In genomic region chr14:100352961-100353452, GRCm38 (mm10) we compare ENCODE assay signal across 11 mouse cellular contexts.
A peak's percentile ranks its signal among the peaks of the same experiment; 100 is the strongest.
DNase-seq lines count a peak whose midpoint lies in the region; ATAC-seq and TF ChIP-seq lines count a peak whose summit lies in the region.
"Had no signal": no experiment of that assay in that cellular context is flagged by ENCODE, and none has a peak within 500 bp of the region (broad histone marks: within the 10 kb centered on the region; RNA-seq: fewer than 3 reads in every experiment).

No protein-coding gene starts in this region.

- no peak overlapping the region for H3K4me2 ChIP-seq in kidney, embryonic 16.5 days (replicated peaks; ENCODE audit: low read depth, low read length)
- H3K4me2 ChIP-seq in limb, embryonic 14.5 days (replicated peaks; ENCODE audit: low read depth, low read length, severe bottlenecking), result no peak overlapping the region
- H3K4me2 ChIP-seq in neural tube, embryonic 14.5 days (ENCODE audit: low read depth, low read length), result no peak overlapping the region
- H3K4me2 ChIP-seq in hindbrain, embryonic 14.5 days (replicated peaks), result no peak overlapping the region

- peaks cover 11% of the 10 kb centered on the region for H3K4me1 ChIP-seq in kidney, embryonic 16.5 days (ENCODE audit: insufficient read depth, low read length)
- peaks cover 28% of the 10 kb centered on the region for H3K4me1 ChIP-seq in embryonic facial prominence, embryonic 10.5 days
- peaks cover 13% of the 10 kb centered on the region for H3K4me1 ChIP-seq in limb, embryonic 14.5 days (ENCODE audit: control insufficient read depth, insufficient read depth, low read length)
- 0 out of 2 replicates have a peak, but pooled peaks cover 2% of the 10 kb centered on the region for H3K4me1 ChIP-seq in neural tube, embryonic 14.5 days (ENCODE audit: control insufficient read depth, insufficient read depth, low read length)
- no peaks in the 10 kb centered on the region for H3K4me1 ChIP-seq in hindbrain, embryonic 14.5 days (replicated peaks; ENCODE audit: control insufficient read depth, insufficient read depth, low read length)

- H3K9me3 ChIP-seq in kidney, embryonic 16.5 days (ENCODE audit: low read length), result no peaks in the 10 kb centered on the region
- H3K9me3 ChIP-seq in embryonic facial prominence, embryonic 10.5 days, result no peaks in the 10 kb centered on the region
- H3K9me3 ChIP-seq in limb, embryonic 14.5 days (ENCODE audit: control insufficient read depth, low read length), result no peaks in the 10 kb centered on the region
- H3K9me3 ChIP-seq in neural tube, embryonic 14.5 days (ENCODE audit: control insufficient read depth, low read length), result no peaks in the 10 kb centered on the region
- no peaks in the 10 kb centered on the region for H3K9me3 ChIP-seq in hindbrain, embryonic 14.5 days (ENCODE audit: control insufficient read depth, low read length)

- no peaks in the 10 kb centered on the region for H3K36me3 ChIP-seq in kidney, embryonic 16.5 days (ENCODE audit: insufficient read depth, low read length)
- H3K36me3 ChIP-seq in embryonic facial prominence, embryonic 10.5 days (replicated peaks), result no peaks in the 10 kb centered on the region
- H3K36me3 ChIP-seq in limb, embryonic 14.5 days (ENCODE audit: control insufficient read depth, insufficient read depth, low read length), result no peaks in the 10 kb centered on the region
- no peaks in the 10 kb centered on the region for H3K36me3 ChIP-seq in neural tube, embryonic 14.5 days (ENCODE audit: control insufficient read depth, insufficient read depth, low read length)
- no peaks in the 10 kb centered on the region for H3K36me3 ChIP-seq in hindbrain, embryonic 14.5 days (replicated peaks; ENCODE audit: control insufficient read depth, insufficient read depth)

- ATAC-seq in kidney, embryonic 16.5 days (ENCODE audit: low FRiP score, low TSS enrichment), result peak; percentile 90
- peak; percentile 37; the same call in 1 of the 2 replicates for ATAC-seq in limb, embryonic 14.5 days (ENCODE audit: low FRiP score, low read depth)
- ATAC-seq in neural tube, embryonic 14.5 days (ENCODE audit: low read depth), result peak; percentile 84; the same call in 1 of the 2 replicates
- no peak for ATAC-seq in monocyte, adult 5-6 weeks (replicated peaks; ENCODE audit: insufficient number of reproducible peaks, low FRiP score, low TSS enrichment, poor library complexity, severe bottlenecking)
- ATAC-seq in hindbrain, embryonic 14.5 days (ENCODE audit: low FRiP score), result no peak
- ATAC-seq: lung, postnatal 0 days; midbrain, embryonic 16.5 days had no signal

- DNase-seq in kidney, adult 11 months, result no peak
- DNase-seq in embryonic facial prominence, embryonic 10.5 days (ENCODE audit: low spot score), result peak; percentile 43
- no peak for DNase-seq in limb, embryonic 14.5 days (ENCODE audit: low spot score)
- no peak for DNase-seq in left cerebral cortex, postnatal 36 days (ENCODE audit: low spot score in 2 of 2)
- no peak for DNase-seq in hindbrain, embryonic 14.5 days (ENCODE audit: low spot score)
- DNase-seq: cerebellum, postnatal 10 days had no signal

- H3K27me3 ChIP-seq in kidney, embryonic 16.5 days (ENCODE audit: insufficient read depth, low read length), result no peaks in the 10 kb centered on the region
- no peaks in the 10 kb centered on the region for H3K27me3 ChIP-seq in embryonic facial prominence, embryonic 10.5 days (replicated peaks; ENCODE audit: low read depth, poor library complexity, severe bottlenecking)
- no peaks in the 10 kb centered on the region for H3K27me3 ChIP-seq in limb, embryonic 14.5 days (ENCODE audit: control insufficient read depth, insufficient read depth, low read length)
- H3K27me3 ChIP-seq in neural tube, embryonic 14.5 days (ENCODE audit: control insufficient read depth, insufficient read depth, low read length), result no peaks in the 10 kb centered on the region
- H3K27me3 ChIP-seq in hindbrain, embryonic 14.5 days (ENCODE audit: control insufficient read depth, insufficient read depth, low read length), result no peaks in the 10 kb centered on the region

- intact Hi-C loops in left cerebral cortex, postnatal 36 days (cut with DNase I), result loop anchor here (10.0 kb wide), 1 partner anchor 102 kb away; no protein-coding TSS in a partner anchor

- no peak overlapping the region for H3K4me3 ChIP-seq in kidney, embryonic 16.5 days (ENCODE audit: low read length)
- no peak overlapping the region for H3K4me3 ChIP-seq in embryonic facial prominence, embryonic 10.5 days
- no peak overlapping the region for H3K4me3 ChIP-seq in limb, embryonic 14.5 days (replicated peaks; ENCODE audit: low read length)
- H3K4me3 ChIP-seq in neural tube, embryonic 14.5 days (ENCODE audit: low read depth, low read length), result no peak overlapping the region
- no peak overlapping the region for H3K4me3 ChIP-seq in hindbrain, embryonic 14.5 days (replicated peaks; ENCODE audit: low read length)

- no peak for TF ChIP-seq POLR2A in limb, embryonic 14.5 days (IDR thresholded peaks at IDR 0.05; ENCODE audit: borderline replicate concordance, extremely low read depth, insufficient read depth, insufficient read length)

- no peak overlapping the region for H3K9ac ChIP-seq in kidney, embryonic 16.5 days (replicated peaks; ENCODE audit: low read length)
- H3K9ac ChIP-seq in limb, embryonic 14.5 days (ENCODE audit: low read depth, low read length, severe bottlenecking), result no peak overlapping the region
- no peak overlapping the region for H3K9ac ChIP-seq in neural tube, embryonic 14.5 days (replicated peaks; ENCODE audit: low read depth, low read length)
- H3K9ac ChIP-seq in hindbrain, embryonic 14.5 days, result no peak overlapping the region

- H3K27ac ChIP-seq in kidney, embryonic 16.5 days (ENCODE audit: low read length), result no peak overlapping the region
- H3K27ac ChIP-seq in embryonic facial prominence, embryonic 10.5 days (replicated peaks), result peak overlapping the region; percentile 83
- H3K27ac ChIP-seq in limb, embryonic 14.5 days (replicated peaks; ENCODE audit: low read depth, low read length), result peak overlapping the region; percentile 53; the same call in 1 of the 2 replicates
- H3K27ac ChIP-seq in neural tube, embryonic 14.5 days (ENCODE audit: low read depth, low read length), result no peak overlapping the region
- no peak overlapping the region for H3K27ac ChIP-seq in hindbrain, embryonic 14.5 days

- 5% methylated on average over 4 of the region's 4 CpGs for WGBS in kidney, embryonic 16.5 days
- 18% methylated on average over 4 of the region's 4 CpGs for whole genome bisulfite sequencing in embryonic facial prominence, embryonic 10.5 days
- WGBS in limb, embryonic 14.5 days, result 5% methylated on average over 4 of the region's 4 CpGs
- 5% methylated on average over 4 of the region's 4 CpGs for WGBS in neural tube, embryonic 14.5 days
- WGBS in hindbrain, embryonic 14.5 days, result 46% methylated on average over 4 of the region's 4 CpGs

Comparison
In these comparisons a context has a peak if more than half of its experiments do, and no peak if none do; other contexts are left out.
1. ATAC-seq: peak in kidney, embryonic 16.5 days (single experiment), limb, embryonic 14.5 days (single experiment) and neural tube, embryonic 14.5 days (single experiment); none in monocyte, adult 5-6 weeks (single experiment) and hindbrain, embryonic 14.5 days (single experiment).
2. H3K27ac ChIP-seq: peak in embryonic facial prominence, embryonic 10.5 days (single experiment) and limb, embryonic 14.5 days (single experiment); none in kidney, embryonic 16.5 days (single experiment), neural tube, embryonic 14.5 days (single experiment) and hindbrain, embryonic 14.5 days (single experiment).